Mouse (Mus musculus) neural tube, embryonic 14.5 days (tissue): ENCODE measurements at regions not wholly inside any gene's neighbourhood (a gene's known extent, or its start where the extent isn't known, plus 50 kb on each side); places are given as distances from the start of the nearest gene placed in this dataset.

Experiments
- ATAC-seq: fragments of 200-750 bp; cut with Nextera tagmentation; 2 replicates; pipeline ENCODE4 v1.8.0; 2017; ENCODE audit warnings: low read depth, mild to moderate bottlenecking, moderate TSS enrichment, moderate library complexity
- H3K27ac ChIP-seq: fragments of 300-500 bp; sonication (generic); 2 replicates; pipeline ENCODE4 v1.5.1; 2014; ENCODE audit warnings: low read depth, mild to moderate bottlenecking, control low read depth, low read length, moderate library complexity, mixed read lengths
- H3K27me3 ChIP-seq: fragments of 300-500 bp; sonication (generic); 2 replicates; pipeline ENCODE4 v1.6.1; 2014; ENCODE audit warnings: low read length; ENCODE audit not compliant: control insufficient read depth, insufficient read depth
- H3K36me3 ChIP-seq: fragments of 300-500 bp; sonication (generic); 2 replicates; pipeline ENCODE4 v1.6.1; 2014; ENCODE audit warnings: low read length, mixed read lengths; ENCODE audit not compliant: control insufficient read depth, insufficient read depth
- H3K4me1 ChIP-seq: fragments of 300-500 bp; sonication (generic); 2 replicates; pipeline ENCODE4 v1.6.1; 2014; ENCODE audit warnings: low read length; ENCODE audit not compliant: control insufficient read depth, insufficient read depth
- H3K4me2 ChIP-seq: fragments of 300-500 bp; sonication (generic); 2 replicates; pipeline ENCODE4 v1.6.1; 2014; ENCODE audit warnings: mild to moderate bottlenecking, low read depth, low read length, control low read depth
- H3K4me3 ChIP-seq: fragments of 300-500 bp; sonication (generic); 2 replicates; pipeline ENCODE4 v1.5.1; 2014; ENCODE audit warnings: low read depth, low read length, control low read depth, mixed read lengths
- H3K9ac ChIP-seq: fragments of 300-500 bp; sonication (generic); replicated peaks from 2 replicates; pipeline ENCODE4 v1.6.1; 2014; ENCODE audit warnings: low read depth, mild to moderate bottlenecking, control low read depth, low read length, mixed read lengths
- H3K9me3 ChIP-seq: fragments of 300-500 bp; sonication (generic); 2 replicates; pipeline ENCODE4 v1.6.1; 2016; ENCODE audit warnings: low read length; ENCODE audit not compliant: control insufficient read depth
- WGBS: fragments of 180-500 bp; shearing (Covaris S2); extraction: QIAGEN DNeasy Blood & Tissue Kit; methylation state at CpG from one replicate; pipeline ENCODE4 v1.1.7; 2014; 5-methylcytosine and 5-hydroxymethylcytosine counted together

- peak; percentile 89 for ATAC-seq
- Histone ChIP-seq H3K4me3 (no peak overlapping the region), H3K4me1 (no peaks in the 10 kb centered on the region), H3K27me3 (no peaks in the 10 kb centered on the region), H3K9me3 (no peaks in the 10 kb centered on the region), H3K27ac (no peak overlapping the region), H3K36me3 (no peaks in the 10 kb centered on the region), H3K9ac (no peak overlapping the region), H3K4me2 (no peak overlapping the region)
- 57% methylated on average over 3 of the region's 3 CpGs for WGBS
Measured at GRCm38 (mm10) chr17:85776876-85777275, 88.8 kb upstream of the Six2 start.

GRCm38 (mm10) chr17:85768341-85768740, 80.3 kb upstream of the Six2 start:
- 91% methylated on average over 10 of the region's 10 CpGs for WGBS
- Histone ChIP-seq H3K4me3 (no peak overlapping the region), H3K4me2 (no peak overlapping the region), H3K27me3 (no peaks in the 10 kb centered on the region), H3K4me1 (no peaks in the 10 kb centered on the region), H3K27ac (no peak overlapping the region), H3K9ac (no peak overlapping the region), H3K36me3 (no peaks in the 10 kb centered on the region), H3K9me3 (no peaks in the 10 kb centered on the region)
- no peak for ATAC-seq

- Histone ChIP-seq H3K9ac (no peak overlapping the region), H3K4me3 (no peak overlapping the region), H3K36me3 (no peaks in the 10 kb centered on the region), H3K9me3 (0 out of 2 replicates have a peak, but pooled peaks cover 2% of the 10 kb centered on the region), H3K4me2 (no peak overlapping the region), H3K4me1 (no peaks in the 10 kb centered on the region), H3K27ac (no peak overlapping the region), H3K27me3 (no peaks in the 10 kb centered on the region)
- no peak for ATAC-seq
- WGBS = 85% methylated on average over 15 of the region's 15 CpGs
Measured at GRCm38 (mm10) chr17:85767201-85767862, 79.3 kb upstream of the Six2 start.

- 0 out of 2 replicates have a peak, but pooled peaks cover 2% of the 10 kb centered on the region for H3K9me3 ChIP-seq
- 12% methylated on average over 5 of the region's 5 CpGs for WGBS
- H3K9ac ChIP-seq = no peak overlapping the region
- H3K27ac ChIP-seq = no peak overlapping the region
- H3K36me3 ChIP-seq = no peaks in the 10 kb centered on the region
- H3K27me3 ChIP-seq = no peaks in the 10 kb centered on the region
- ATAC-seq = no peak
- H3K4me2 ChIP-seq = no peak overlapping the region
- H3K4me3 ChIP-seq = no peak overlapping the region
- H3K4me1 ChIP-seq = no peaks in the 10 kb centered on the region
Measured at GRCm38 (mm10) chr17:85766556-85766955, 78.5 kb upstream of the Six2 start.

GRCm38 (mm10) chr17:85758581-85759098, 70.6 kb upstream of the Six2 start:
- no peak overlapping the region for H3K4me3 ChIP-seq
- H3K4me2 ChIP-seq = no peak overlapping the region
- WGBS = 46% methylated on average over 9 of the region's 9 CpGs
- no peaks in the 10 kb centered on the region for H3K4me1 ChIP-seq
- H3K27me3 ChIP-seq = no peaks in the 10 kb centered on the region
- H3K9me3 ChIP-seq = 0 out of 2 replicates have a peak, but pooled peaks cover 2% of the 10 kb centered on the region
- H3K36me3 ChIP-seq = no peaks in the 10 kb centered on the region
- ATAC-seq = no peak
- no peak overlapping the region for H3K27ac ChIP-seq
- H3K9ac ChIP-seq = no peak overlapping the region

DNA sequence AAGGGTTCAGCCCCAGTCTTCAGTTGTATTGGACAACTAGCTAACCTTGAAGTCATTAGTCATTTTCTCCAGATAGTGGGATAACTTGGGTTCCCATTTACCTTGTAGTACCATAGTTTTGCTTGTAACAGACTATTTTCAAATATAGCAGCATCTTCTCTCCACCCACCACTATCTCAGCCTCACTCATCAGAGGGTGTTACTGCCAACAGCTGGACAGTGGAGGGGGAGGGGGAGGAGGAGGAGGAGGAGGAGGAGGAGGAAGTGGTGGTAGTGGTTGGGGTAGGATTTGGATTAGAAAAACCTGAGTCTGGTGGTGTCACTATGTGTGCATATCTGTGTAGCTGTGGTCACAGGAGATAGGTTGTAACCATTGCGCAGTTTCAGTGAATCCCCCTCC, 69.6 kb upstream of the Six2 start:
- H3K27me3 ChIP-seq = no peaks in the 10 kb centered on the region
- no peak overlapping the region for H3K4me2 ChIP-seq
- H3K9me3 ChIP-seq = 0 out of 2 replicates have a peak, but pooled peaks cover under 1% of the 10 kb centered on the region
- H3K9ac ChIP-seq = no peak overlapping the region
- H3K27ac ChIP-seq = no peak overlapping the region
- 90% methylated on average over 1 of the region's 1 CpGs for WGBS
- H3K4me1 ChIP-seq = no peaks in the 10 kb centered on the region
- ATAC-seq = no peak
- H3K36me3 ChIP-seq = no peaks in the 10 kb centered on the region
- H3K4me3 ChIP-seq = no peak overlapping the region

- WGBS = 84% methylated on average over 2 of the region's 2 CpGs
- no peak overlapping the region for H3K4me2 ChIP-seq
- H3K27me3 ChIP-seq = no peaks in the 10 kb centered on the region
- H3K27ac ChIP-seq = no peak overlapping the region
- no peak overlapping the region for H3K4me3 ChIP-seq
- no peak overlapping the region for H3K9ac ChIP-seq
- H3K9me3 ChIP-seq = no peaks in the 10 kb centered on the region
- ATAC-seq = no peak
- no peaks in the 10 kb centered on the region for H3K36me3 ChIP-seq
- H3K4me1 ChIP-seq = no peaks in the 10 kb centered on the region
Measured at GRCm38 (mm10) chr17:85755557-85755956, 67.5 kb upstream of the Six2 start.

DNA sequence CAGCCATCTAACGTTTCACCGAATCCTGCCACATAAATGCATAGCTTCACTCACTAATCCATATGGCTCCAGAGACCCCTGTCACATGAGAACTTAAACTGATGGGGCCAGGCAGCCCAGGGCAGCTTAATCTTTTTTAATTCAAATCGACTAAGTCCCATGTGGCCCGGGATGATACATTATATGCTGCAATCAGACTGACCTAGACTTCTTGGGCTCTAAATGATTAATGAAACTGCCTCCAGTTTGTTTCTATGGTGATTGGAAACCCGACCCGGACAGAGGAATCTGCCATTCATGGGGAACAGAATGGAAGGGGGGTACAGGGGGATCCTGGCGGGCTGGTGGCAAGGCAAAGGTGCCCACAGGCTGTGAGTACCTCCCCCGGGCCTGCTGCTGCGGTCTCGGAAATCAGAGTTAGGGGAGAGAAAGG, 60.6 kb upstream of the Six2 start:
- peak; percentile 69 for ATAC-seq

DNA sequence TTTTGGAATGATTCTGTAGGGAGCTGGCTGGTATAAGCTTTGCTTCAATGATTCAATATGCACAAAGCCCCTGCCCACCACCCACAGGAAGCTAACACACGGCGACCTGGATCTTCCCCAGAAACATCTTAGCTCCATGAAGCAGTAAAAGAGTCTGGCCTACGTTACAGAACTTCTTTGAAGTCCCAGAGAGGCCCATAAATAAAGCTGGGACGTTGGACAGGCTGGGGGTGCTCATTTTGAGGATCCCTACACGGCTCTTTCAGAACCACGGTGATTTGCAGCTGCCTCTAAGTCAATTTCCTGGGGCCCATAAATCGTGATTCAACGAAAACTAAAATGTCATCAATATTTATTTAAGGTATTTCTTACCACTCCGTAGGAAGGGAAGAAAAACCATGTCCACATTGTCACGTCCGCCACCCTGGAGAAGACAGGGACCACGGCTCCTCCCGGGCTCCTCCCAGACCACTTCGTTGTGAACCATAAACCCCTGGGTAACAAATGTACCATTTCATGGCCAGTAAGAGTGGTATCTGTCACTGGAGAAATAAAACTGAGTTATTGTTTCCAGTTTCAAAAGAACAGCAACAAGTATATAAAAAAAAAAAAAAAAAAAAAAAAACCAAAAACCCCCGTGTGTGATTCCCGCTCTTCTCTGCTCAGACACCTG, 60.0 kb upstream of the Six2 start:
- Histone ChIP-seq H3K27ac (no peak overlapping the region), H3K9me3 (no peaks in the 10 kb centered on the region), H3K9ac (no peak overlapping the region), H3K27me3 (no peaks in the 10 kb centered on the region), H3K4me3 (no peak overlapping the region), H3K4me1 (peaks cover 7% of the 10 kb centered on the region; the same call in 1 of the 2 replicates), H3K36me3 (no peaks in the 10 kb centered on the region), H3K4me2 (peak overlapping the region; percentile 17; the same call in 1 of the 2 replicates)
- peak; percentile 38; the same call in 1 of the 2 replicates for ATAC-seq
- 13% methylated on average over 16 of the region's 16 CpGs for WGBS

More for the DNA sequence above, 60.6 kb upstream of the Six2 start:
- Histone ChIP-seq H3K9ac (no peak overlapping the region), H3K4me1 (peaks cover 7% of the 10 kb centered on the region; the same call in 1 of the 2 replicates), H3K27ac (no peak overlapping the region), H3K27me3 (no peaks in the 10 kb centered on the region), H3K4me3 (no peak overlapping the region), H3K4me2 (peak overlapping the region; percentile 17; the same call in 1 of the 2 replicates), H3K9me3 (no peaks in the 10 kb centered on the region), H3K36me3 (no peaks in the 10 kb centered on the region)
- WGBS = 4% methylated on average over 10 of the region's 10 CpGs
